Mouse (Mus musculus) E14TG2a.4 (cell line): ENCODE results near the gene Rassf5.

ENCODE experiments used
- H3K27me3 ChIP-seq: 2 replicates; pipeline ENCODE4 v1.6.1; 2014; ENCODE audit warnings: low read length, control low read depth; ENCODE audit not compliant: insufficient read depth
- H3K36me3 ChIP-seq: 2 replicates; pipeline ENCODE4 v1.6.1; 2014; ENCODE audit warnings: low read length, control low read depth; ENCODE audit not compliant: insufficient read depth
- H3K4me1 ChIP-seq: replicated peaks from 2 replicates; pipeline ENCODE4 v1.6.1; 2014; ENCODE audit warnings: low read depth, low read length, control low read depth
- H3K4me3 ChIP-seq: replicated peaks from 2 replicates; pipeline ENCODE4 v1.5.1; 2014; ENCODE audit warnings: mild to moderate bottlenecking, low read length
- H3K9me3 ChIP-seq: 2 replicates; pipeline ENCODE4 v1.6.1; 2014; ENCODE audit warnings: low read length, control low read depth
- CTCF ChIP-seq: conservative IDR thresholded peaks from 2 replicates; pipeline ENCODE4 v1.5.1; 2014; ENCODE audit warnings: low read length
- NANOG ChIP-seq: IDR thresholded peaks from 2 replicates; pipeline ENCODE4 v1.6.1; 2014; ENCODE audit warnings: borderline replicate concordance, low read length, mixed read lengths
- POU5F1 ChIP-seq: IDR thresholded peaks from 2 replicates; pipeline ENCODE4 v1.6.1; 2014; ENCODE audit warnings: low read length, borderline replicate concordance

Rassf5 gene

DNA sequence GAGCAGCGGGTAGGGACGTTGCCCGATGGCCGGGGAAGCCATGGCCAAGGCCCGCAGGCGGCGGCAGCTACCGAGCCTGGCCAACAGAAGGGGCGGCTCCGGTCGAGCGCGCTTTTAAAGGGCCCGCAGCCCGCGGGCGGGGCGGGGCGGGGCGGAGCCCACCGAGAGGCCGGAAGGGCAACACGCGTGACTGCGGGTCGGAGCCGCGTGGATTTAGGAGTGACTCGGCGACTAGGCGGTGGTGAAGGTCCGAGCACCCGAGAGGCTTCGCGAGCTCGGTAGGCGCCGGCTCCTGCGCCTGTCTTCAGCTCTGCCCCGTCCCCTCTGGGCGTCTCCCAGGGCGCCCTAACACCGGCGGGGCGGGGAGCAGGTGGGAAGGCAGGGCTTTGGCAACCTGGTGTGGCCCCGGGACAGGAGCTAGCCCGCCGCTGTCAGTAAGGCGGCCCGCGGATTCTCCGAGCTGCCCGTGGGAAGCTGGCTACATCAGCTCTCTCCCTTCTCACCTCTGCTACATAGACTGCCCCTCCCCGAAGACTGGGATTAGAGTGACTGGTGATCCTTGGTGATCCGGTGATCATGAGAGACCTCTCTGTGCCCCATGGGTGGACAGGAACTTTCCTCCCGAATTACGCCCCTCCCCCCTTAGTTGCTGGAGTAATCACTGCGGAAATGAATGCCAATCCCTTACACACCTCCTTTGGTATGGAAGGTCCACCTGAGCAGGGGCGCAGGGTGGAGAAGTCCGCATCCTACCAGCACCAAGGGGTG lies at the start of gene Rassf5:
Gene Rassf5, minus strand, starts transcription at position 170 of the 768 bp plus-strand sequence.
- peaks cover 87% of the 10 kb centered on the region for H3K27me3 ChIP-seq
- no peak for TF ChIP-seq CTCF
- TF ChIP-seq NANOG = no peak
- TF ChIP-seq POU5F1 = no peak

DNA sequence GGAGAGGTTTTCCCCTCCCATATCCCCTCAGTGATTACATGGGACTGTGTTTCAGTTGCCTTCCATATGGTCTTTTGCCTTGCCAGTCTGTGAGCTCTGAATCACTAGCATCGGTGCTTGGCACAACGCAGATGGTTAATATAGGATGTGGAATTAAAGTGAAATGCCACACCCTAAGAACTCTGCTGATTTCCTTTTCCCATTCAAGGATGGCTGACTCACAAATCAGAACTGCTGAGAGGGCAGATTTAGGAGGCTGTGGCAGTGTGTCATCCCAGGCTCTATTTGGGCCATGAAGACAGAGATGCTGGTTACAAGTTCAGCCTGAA lies 48.8 kb upstream of the Rassf5 start:
- no peak for TF ChIP-seq POU5F1
- TF ChIP-seq CTCF = no peak
- TF ChIP-seq NANOG = no peak
- Histone ChIP-seq H3K27me3 (no peaks in the 10 kb centered on the region), H3K36me3 (peaks cover 96% of the 10 kb centered on the region), H3K4me3 (no peak overlapping the region), H3K9me3 (no peaks in the 10 kb centered on the region), H3K4me1 (no peaks in the 10 kb centered on the region)

More for the DNA sequence above, at the start of gene Rassf5:
- Histone ChIP-seq H3K36me3 (no peaks in the 10 kb centered on the region), H3K4me1 (peaks cover 32% of the 10 kb centered on the region), H3K9me3 (no peaks in the 10 kb centered on the region), H3K4me3 (peak within 1 kb of the TSS; percentile 86)

DNA sequence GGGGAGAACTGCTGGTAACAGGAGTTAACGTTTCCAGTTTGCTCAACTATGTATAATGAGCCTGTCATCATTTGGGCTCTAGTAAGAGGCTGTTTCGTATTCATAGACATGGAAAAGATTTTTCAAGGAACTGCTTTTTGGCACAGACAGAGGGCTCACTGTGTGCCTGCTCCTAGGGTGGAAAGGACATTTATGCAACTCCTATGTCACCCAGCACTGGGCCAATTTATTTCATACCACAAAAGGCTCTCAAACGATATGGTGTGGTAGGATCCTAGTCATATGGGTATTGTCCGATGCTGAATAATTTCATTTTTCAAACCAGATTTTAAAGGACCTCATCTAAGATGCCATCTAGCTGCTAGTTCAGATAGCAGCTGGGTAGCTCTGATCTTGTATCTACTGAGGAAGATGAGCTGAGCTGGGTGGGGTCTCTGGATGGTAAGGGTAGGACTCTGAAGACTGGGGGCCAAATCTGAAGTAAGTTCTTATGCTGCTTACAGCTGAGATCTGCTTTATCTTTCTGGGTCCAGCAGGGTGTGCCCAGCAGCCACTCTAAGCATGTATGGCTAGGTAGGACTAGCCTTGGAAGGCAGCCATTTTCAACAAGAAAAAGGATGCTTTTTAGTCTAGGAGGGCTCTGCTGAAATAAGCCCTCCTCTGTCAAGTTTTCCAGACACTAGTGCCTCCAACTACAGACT lies 48.3 kb upstream of the Rassf5 start:
- TF ChIP-seq POU5F1 (no peak), NANOG (no peak), CTCF (no peak)
- Histone ChIP-seq H3K4me3 (no peak overlapping the region), H3K9me3 (no peaks in the 10 kb centered on the region), H3K36me3 (peaks cover 98% of the 10 kb centered on the region), H3K4me1 (no peaks in the 10 kb centered on the region), H3K27me3 (no peaks in the 10 kb centered on the region)

DNA sequence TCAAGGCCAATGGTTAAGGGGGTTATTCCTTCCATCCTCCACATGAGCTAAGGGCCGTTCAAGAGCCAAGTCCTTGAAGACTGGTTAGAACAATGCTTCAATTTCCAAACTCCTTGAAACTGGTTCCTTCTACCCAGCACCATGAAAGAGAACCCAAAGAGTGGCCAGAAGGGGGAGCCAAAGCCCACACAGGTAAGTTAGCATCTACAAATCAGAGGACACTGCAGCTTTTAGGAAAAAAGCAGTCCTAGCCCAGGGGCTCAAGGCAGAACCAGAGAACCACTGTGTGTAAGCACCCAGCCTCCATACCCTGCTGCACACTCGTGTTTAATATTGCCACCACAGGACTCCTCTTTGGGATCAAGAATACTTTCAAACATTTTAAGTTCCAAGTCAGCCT lies 45.6 kb upstream of the Rassf5 start:
- no peak overlapping the region for H3K4me3 ChIP-seq
- H3K9me3 ChIP-seq = no peaks in the 10 kb centered on the region
- peaks cover 16% of the 10 kb centered on the region for H3K4me1 ChIP-seq
- H3K27me3 ChIP-seq = no peaks in the 10 kb centered on the region
- H3K36me3 ChIP-seq = peaks cover 88% of the 10 kb centered on the region
- TF ChIP-seq NANOG (no peak), CTCF (peak; percentile 80), POU5F1 (no peak)

DNA sequence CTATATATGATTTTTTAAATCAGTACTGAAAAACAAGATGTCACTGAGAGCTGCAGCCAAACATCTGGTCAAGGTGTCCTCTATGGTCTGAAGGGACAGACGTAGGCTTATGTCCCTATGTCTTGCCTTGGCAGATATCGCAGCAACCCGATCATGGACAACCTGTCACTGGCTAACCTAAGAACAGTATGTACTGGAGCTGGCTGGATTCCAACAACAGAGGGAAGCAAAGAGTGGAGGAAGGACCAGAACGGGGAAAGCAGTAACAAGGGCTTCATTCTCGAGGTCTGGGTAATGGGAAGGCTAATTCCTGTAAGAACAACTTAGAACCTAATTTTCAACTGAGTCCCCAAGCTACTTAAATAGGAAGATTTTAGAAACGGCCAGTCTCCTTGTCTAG lies 43.9 kb upstream of the Rassf5 start:
- peaks cover 16% of the 10 kb centered on the region for H3K4me1 ChIP-seq
- H3K36me3 ChIP-seq = peaks cover 76% of the 10 kb centered on the region
- no peaks in the 10 kb centered on the region for H3K9me3 ChIP-seq
- H3K27me3 ChIP-seq = no peaks in the 10 kb centered on the region
- TF ChIP-seq POU5F1 (no peak), CTCF (no peak), NANOG (no peak)
- no peak overlapping the region for H3K4me3 ChIP-seq

DNA sequence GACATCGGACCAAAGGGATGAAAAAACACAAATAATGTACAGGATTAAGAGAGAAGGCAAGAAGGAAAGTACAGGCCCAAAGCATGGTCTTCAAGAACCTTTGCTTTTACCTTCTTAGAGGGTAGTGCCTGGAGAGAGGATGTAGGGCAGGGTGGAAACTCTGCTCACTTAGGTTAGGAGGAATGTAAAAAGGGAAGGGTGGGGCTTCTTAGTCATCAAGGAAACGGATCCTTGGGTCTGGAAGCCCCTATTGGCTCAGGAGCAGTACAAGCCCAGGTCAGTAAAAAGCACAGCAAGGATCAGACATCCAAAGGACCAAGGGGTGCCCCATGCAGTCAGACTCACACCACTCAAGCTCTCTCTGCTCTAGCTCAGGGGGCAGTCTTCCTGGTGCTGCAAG lies 42.2 kb upstream of the Rassf5 start:
- TF ChIP-seq NANOG (no peak), POU5F1 (no peak), CTCF (no peak)
- no peaks in the 10 kb centered on the region for H3K9me3 ChIP-seq
- H3K4me3 ChIP-seq = no peak overlapping the region

DNA sequence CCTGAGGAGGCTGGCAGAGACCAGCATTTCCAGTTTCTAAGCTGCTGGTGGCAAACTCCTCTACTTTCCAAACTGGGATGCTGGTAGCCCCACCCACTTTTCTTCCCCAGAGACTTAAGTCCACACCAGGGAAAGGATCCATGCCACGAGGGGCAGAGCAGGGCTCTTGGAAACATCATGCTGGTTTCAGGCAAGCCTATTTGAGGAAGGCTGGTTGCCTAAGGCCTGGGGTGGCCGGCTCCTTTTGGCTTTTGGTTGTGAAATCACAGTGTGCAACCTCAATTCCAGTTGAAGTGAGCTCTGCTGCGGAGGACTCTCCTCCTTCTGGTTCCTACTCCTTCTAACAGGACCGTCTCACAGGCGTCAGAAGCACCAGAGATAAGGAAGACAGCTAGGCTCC lies 41.7 kb upstream of the Rassf5 start:
- Histone ChIP-seq H3K27me3 (0 out of 2 replicates have a peak, but pooled peaks cover 3% of the 10 kb centered on the region), H3K36me3 (peaks cover 55% of the 10 kb centered on the region), H3K4me1 (peaks cover 16% of the 10 kb centered on the region), H3K4me3 (no peak overlapping the region), H3K9me3 (no peaks in the 10 kb centered on the region)
- TF ChIP-seq POU5F1 (no peak), NANOG (no peak), CTCF (no peak)

More for the DNA sequence above, 42.2 kb upstream of the Rassf5 start:
- Histone ChIP-seq H3K27me3 (0 out of 2 replicates have a peak, but pooled peaks cover 3% of the 10 kb centered on the region), H3K4me1 (peaks cover 16% of the 10 kb centered on the region), H3K36me3 (peaks cover 59% of the 10 kb centered on the region)

DNA sequence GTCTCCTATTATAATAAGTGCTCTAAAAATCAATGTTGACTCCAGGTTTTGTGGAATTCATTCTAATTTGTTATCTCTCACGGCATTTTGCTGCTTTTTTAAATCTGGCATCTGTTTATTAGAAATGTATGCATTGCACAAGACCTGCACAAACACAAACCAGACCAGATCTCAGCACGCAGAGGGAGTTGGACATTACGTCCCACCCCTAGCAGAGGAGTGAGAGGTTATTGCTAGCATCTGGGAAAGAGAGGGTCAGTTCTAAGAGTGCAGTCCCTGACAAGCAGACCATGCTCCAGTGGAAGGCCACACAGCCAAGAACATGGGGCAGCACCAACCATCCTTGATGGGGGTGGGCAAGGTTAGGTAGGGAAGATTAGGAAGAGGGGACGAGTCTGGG lies 39.6 kb upstream of the Rassf5 start:
- H3K36me3 ChIP-seq = peaks cover 33% of the 10 kb centered on the region
- H3K4me1 ChIP-seq = peaks cover 28% of the 10 kb centered on the region
- H3K4me3 ChIP-seq = no peak overlapping the region
- no peaks in the 10 kb centered on the region for H3K9me3 ChIP-seq
- H3K27me3 ChIP-seq = 0 out of 2 replicates have a peak, but pooled peaks cover 3% of the 10 kb centered on the region
- no peak for TF ChIP-seq POU5F1
- TF ChIP-seq NANOG = no peak
- no peak for TF ChIP-seq CTCF
